Mouse (Mus musculus): ENCODE results near the gene Ccdc69. TPM values are rescaled to one million over a fixed set of nuclear protein-coding genes. Genes with fewer than 3 reads are reported as not detected.

The Ccdc69 gene
- polyA plus RNA-seq, 1 experiment from 2014 or later: 0.88 TPM

DNA sequence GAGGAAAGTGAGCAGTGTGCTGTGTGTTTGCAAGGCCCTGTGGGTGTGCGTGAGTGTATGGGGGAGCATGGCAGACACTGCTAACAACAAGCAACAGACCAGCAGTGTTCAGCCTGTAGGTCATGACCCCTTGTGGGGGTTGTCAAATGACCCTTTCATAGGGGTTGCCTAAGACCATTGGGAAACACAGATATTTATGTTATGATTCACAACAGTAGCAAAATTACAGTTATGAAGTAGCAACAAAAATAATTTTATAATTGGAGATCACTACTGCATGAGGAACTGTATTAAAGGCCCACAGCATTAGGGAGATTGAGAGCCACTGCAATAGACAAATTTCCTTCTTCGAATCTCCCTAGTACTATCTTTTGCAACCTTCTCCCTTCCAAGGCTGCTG, 58.2 kb downstream of the Ccdc69 start:
- ATAC-seq (ENCODE audit: insufficient number of reproducible peaks, low FRiP score, low TSS enrichment, low read depth) (no peak), DNase-seq (ENCODE audit: low spot score) (no peak)
- Histone ChIP-seq H3K9ac (ENCODE audit: low read length) (no peak overlapping the region), H3K9me3 (ENCODE audit: control insufficient read depth, low read length) (no peaks in the 10 kb centered on the region), H3K27me3 (ENCODE audit: control insufficient read depth, insufficient read depth, low read length) (no peaks in the 10 kb centered on the region), H3K27ac (replicated peaks; ENCODE audit: low read depth, low read length) (no peak overlapping the region), H3K4me1 (ENCODE audit: control insufficient read depth, insufficient read depth, low read length) (peaks cover 25% of the 10 kb centered on the region), H3K4me3 (ENCODE audit: low read depth, low read length) (no peak overlapping the region), H3K4me2 (ENCODE audit: low read depth, severe bottlenecking) (no peak overlapping the region), H3K36me3 (ENCODE audit: control insufficient read depth, insufficient read depth, low read length) (0 out of 2 replicates have a peak, but pooled peaks cover 2% of the 10 kb centered on the region)
- WGBS: 87% methylated on average over 2 of the region's 2 CpGs

DNA sequence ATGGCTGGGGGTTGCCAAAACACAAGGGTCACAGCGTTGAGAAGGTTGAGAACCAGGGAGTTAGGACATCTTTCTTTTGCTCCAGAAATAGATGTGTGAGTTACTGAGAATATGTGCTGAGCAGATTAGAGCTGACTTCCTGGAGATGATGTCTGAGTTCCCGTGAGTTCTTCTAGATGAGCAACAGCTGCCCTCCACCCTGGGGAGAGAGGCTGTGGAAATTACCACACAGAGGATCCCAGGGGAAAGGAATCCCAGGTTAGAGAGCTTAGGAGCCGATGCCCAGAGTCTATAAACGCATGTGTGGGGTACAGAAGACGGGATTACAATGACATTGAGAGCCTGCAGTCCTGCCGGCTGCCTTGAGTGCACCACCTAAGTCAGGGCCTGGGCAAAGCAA, 59.9 kb downstream of the Ccdc69 start:
- H3K27ac ChIP-seq (replicated peaks; ENCODE audit: low read depth, low read length): no peak overlapping the region
- no peaks in the 10 kb centered on the region for H3K27me3 ChIP-seq (ENCODE audit: control insufficient read depth, insufficient read depth, low read length)
- 0 out of 2 replicates have a peak, but pooled peaks cover 2% of the 10 kb centered on the region for H3K36me3 ChIP-seq (ENCODE audit: control insufficient read depth, insufficient read depth, low read length)
- H3K4me1 ChIP-seq (ENCODE audit: control insufficient read depth, insufficient read depth, low read length): peaks cover 14% of the 10 kb centered on the region
- no peak overlapping the region for H3K9ac ChIP-seq (ENCODE audit: low read length)
- WGBS: 78% methylated on average over 6 of the region's 6 CpGs
- DNase-seq (ENCODE audit: low spot score) (no peak), ATAC-seq (ENCODE audit: insufficient number of reproducible peaks, low FRiP score, low TSS enrichment, low read depth) (no peak)
- no peak overlapping the region for H3K4me3 ChIP-seq (ENCODE audit: low read depth, low read length)
- no peak overlapping the region for H3K4me2 ChIP-seq (ENCODE audit: low read depth, severe bottlenecking)
- H3K9me3 ChIP-seq (ENCODE audit: control insufficient read depth, low read length): no peaks in the 10 kb centered on the region

DNA sequence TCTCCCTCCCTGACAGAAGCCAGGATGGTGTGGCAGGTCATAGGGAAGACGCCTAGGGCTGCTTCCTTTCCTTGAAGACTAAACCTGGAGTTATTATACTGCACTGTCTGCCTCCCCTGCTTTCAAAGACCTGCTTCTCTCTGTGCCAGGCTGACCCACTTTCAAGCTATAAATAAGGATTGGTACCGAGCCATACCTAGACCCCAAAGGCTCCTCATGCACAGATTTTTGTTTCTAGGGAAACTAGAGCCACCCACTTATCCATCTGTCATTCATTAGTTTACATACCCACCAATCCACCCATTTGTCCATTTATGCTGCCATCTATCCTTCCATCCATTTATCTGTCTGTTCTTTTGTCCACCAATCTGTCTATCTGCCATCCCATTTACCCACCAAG, 60.7 kb downstream of the Ccdc69 start:
- WGBS: 78% methylated on average over 2 of the region's 2 CpGs
- Histone ChIP-seq H3K4me2 (ENCODE audit: low read depth, severe bottlenecking) (no peak overlapping the region), H3K27ac (replicated peaks; ENCODE audit: low read depth, low read length) (no peak overlapping the region), H3K27me3 (ENCODE audit: control insufficient read depth, insufficient read depth, low read length) (no peaks in the 10 kb centered on the region), H3K4me3 (ENCODE audit: low read depth, low read length) (no peak overlapping the region), H3K36me3 (ENCODE audit: control insufficient read depth, insufficient read depth, low read length) (0 out of 2 replicates have a peak, but pooled peaks cover 2% of the 10 kb centered on the region), H3K9me3 (ENCODE audit: control insufficient read depth, low read length) (no peaks in the 10 kb centered on the region), H3K4me1 (ENCODE audit: control insufficient read depth, insufficient read depth, low read length) (peaks cover 6% of the 10 kb centered on the region), H3K9ac (ENCODE audit: low read length) (no peak overlapping the region)
- no peak for ATAC-seq (ENCODE audit: insufficient number of reproducible peaks, low FRiP score, low TSS enrichment, low read depth)
- no peak for DNase-seq (ENCODE audit: low spot score)

DNA sequence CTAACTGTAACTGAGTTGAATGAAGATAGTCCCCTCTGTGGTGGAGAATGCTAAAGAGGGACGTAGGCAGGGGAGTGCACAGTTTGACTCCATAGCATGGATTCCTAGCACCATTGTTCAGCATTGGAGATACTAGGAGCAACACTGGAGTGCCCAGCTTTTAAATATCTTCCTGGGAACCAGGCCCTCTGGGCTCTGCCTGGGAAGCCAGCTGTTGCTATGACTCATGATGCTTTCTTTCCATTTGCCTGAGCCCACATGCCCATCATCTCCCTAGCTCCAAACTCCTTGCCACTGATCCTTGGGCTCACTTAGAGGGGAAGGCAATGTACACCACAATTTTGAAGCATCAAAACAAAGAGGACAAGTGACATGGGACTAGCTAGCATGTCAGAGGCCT, 61.2 kb downstream of the Ccdc69 start:
- H3K9me3 ChIP-seq (ENCODE audit: control insufficient read depth, low read length): no peaks in the 10 kb centered on the region
- H3K9ac ChIP-seq (ENCODE audit: low read length): no peak overlapping the region
- H3K4me1 ChIP-seq (ENCODE audit: control insufficient read depth, insufficient read depth, low read length): peaks cover 1% of the 10 kb centered on the region; the same call in 1 of the 2 replicates
- no peak overlapping the region for H3K4me3 ChIP-seq (ENCODE audit: low read depth, low read length)
- H3K27ac ChIP-seq (replicated peaks; ENCODE audit: low read depth, low read length): no peak overlapping the region
- DNase-seq (ENCODE audit: low spot score) (no peak), ATAC-seq (ENCODE audit: insufficient number of reproducible peaks, low FRiP score, low TSS enrichment, low read depth) (no peak)
- H3K36me3 ChIP-seq (ENCODE audit: control insufficient read depth, insufficient read depth, low read length): no peaks in the 10 kb centered on the region
- H3K27me3 ChIP-seq (ENCODE audit: control insufficient read depth, insufficient read depth, low read length): no peaks in the 10 kb centered on the region
- H3K4me2 ChIP-seq (ENCODE audit: low read depth, severe bottlenecking): no peak overlapping the region
- 72% methylated on average over 1 of the region's 1 CpGs for WGBS

DNA sequence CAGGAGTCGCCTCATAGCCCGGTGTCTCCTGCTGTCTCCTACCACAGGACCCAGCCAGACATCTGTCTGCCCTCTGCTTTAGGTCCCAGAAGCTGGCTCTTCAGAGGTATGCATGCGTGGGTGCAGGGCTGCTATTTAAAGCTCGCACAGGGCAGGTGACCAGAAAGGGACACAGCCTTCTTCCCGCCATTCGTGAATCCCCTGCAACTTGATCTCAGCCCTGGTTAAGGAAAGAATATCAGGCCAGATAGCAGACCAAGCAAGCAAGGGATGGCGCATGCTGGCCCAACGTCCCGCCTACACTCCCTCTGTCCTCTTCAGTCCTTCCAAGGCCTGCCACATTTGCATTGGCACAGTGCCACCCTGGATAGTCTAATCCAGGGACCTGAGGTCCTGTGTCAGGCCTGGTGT, 62.1 kb downstream of the Ccdc69 start:
- Histone ChIP-seq H3K9ac (ENCODE audit: low read length) (no peak overlapping the region), H3K27ac (replicated peaks; ENCODE audit: low read depth, low read length) (no peak overlapping the region)

DNA sequence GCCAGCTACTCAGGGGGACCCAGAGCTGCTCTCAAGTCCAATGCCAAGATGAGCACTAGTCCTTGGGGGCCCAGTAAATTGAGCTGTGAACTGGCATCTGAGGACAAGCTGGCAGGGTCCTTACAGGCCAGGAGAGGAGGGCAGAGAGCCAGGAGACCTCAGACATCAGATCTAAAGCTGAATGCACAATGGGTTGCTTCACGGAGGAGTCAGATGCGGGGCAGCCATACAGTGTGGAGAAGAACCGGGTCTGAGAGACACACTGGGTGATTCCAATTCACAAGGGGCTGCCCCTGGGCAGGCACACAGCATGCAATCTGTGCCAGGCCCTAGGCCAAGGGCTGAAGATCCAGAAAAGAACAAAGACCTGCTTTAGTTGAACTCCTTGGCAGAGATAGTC, 62.7 kb downstream of the Ccdc69 start:
- DNase-seq (ENCODE audit: low spot score) (no peak), ATAC-seq (ENCODE audit: insufficient number of reproducible peaks, low FRiP score, low TSS enrichment, low read depth) (no peak)
- 91% methylated on average over 3 of the region's 3 CpGs for WGBS
- Histone ChIP-seq H3K9ac (ENCODE audit: low read length) (no peak overlapping the region), H3K36me3 (ENCODE audit: control insufficient read depth, insufficient read depth, low read length) (peaks cover 3% of the 10 kb centered on the region; the same call in 1 of the 2 replicates), H3K4me1 (ENCODE audit: control insufficient read depth, insufficient read depth, low read length) (no peaks in the 10 kb centered on the region), H3K27me3 (ENCODE audit: control insufficient read depth, insufficient read depth, low read length) (no peaks in the 10 kb centered on the region), H3K27ac (replicated peaks; ENCODE audit: low read depth, low read length) (no peak overlapping the region), H3K4me3 (ENCODE audit: low read depth, low read length) (no peak overlapping the region), H3K4me2 (ENCODE audit: low read depth, severe bottlenecking) (no peak overlapping the region), H3K9me3 (ENCODE audit: control insufficient read depth, low read length) (no peaks in the 10 kb centered on the region)

More for the DNA sequence above, 62.1 kb downstream of the Ccdc69 start:
- Histone ChIP-seq H3K27me3 (ENCODE audit: control insufficient read depth, insufficient read depth, low read length) (no peaks in the 10 kb centered on the region), H3K4me3 (ENCODE audit: low read depth, low read length) (no peak overlapping the region), H3K9me3 (ENCODE audit: control insufficient read depth, low read length) (no peaks in the 10 kb centered on the region), H3K4me2 (ENCODE audit: low read depth, severe bottlenecking) (no peak overlapping the region), H3K4me1 (ENCODE audit: control insufficient read depth, insufficient read depth, low read length) (no peaks in the 10 kb centered on the region), H3K36me3 (ENCODE audit: control insufficient read depth, insufficient read depth, low read length) (peaks cover 3% of the 10 kb centered on the region; the same call in 1 of the 2 replicates)
- 78% methylated on average over 9 of the region's 9 CpGs for WGBS
- DNase-seq (ENCODE audit: low spot score) (no peak), ATAC-seq (ENCODE audit: insufficient number of reproducible peaks, low FRiP score, low TSS enrichment, low read depth) (no peak)

DNA sequence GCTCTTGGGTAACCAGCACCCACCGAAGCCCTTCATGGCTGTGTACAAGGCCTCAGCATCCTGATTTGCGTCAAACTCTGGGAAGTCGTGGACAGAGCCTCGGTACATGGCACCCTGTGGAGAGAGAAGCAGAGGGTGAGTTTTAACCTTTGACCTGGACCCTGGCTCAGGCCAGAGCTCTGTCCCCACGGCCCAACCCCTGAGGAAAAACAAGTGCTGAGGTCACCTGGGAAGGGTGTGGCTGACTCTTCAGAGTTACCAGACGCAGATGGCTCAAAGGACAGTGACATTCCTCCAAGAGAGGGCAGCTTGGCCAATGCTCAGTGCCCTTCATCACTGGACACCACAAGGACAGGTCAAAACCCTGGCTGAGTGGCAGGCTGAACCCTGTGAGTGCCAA, 64.1 kb downstream of the Ccdc69 start:
- H3K4me1 ChIP-seq (ENCODE audit: control insufficient read depth, insufficient read depth, low read length): no peaks in the 10 kb centered on the region
- H3K27me3 ChIP-seq (ENCODE audit: control insufficient read depth, insufficient read depth, low read length): no peaks in the 10 kb centered on the region
- H3K36me3 ChIP-seq (ENCODE audit: control insufficient read depth, insufficient read depth, low read length): peaks cover 8% of the 10 kb centered on the region; the same call in 1 of the 2 replicates
- no peak overlapping the region for H3K9ac ChIP-seq (ENCODE audit: low read length)
- DNase-seq (ENCODE audit: low spot score) (no peak), ATAC-seq (ENCODE audit: insufficient number of reproducible peaks, low FRiP score, low TSS enrichment, low read depth) (no peak)
- H3K4me3 ChIP-seq (ENCODE audit: low read depth, low read length): no peak overlapping the region
- H3K4me2 ChIP-seq (ENCODE audit: low read depth, severe bottlenecking): no peak overlapping the region
- 82% methylated on average over 6 of the region's 6 CpGs for WGBS
- no peaks in the 10 kb centered on the region for H3K9me3 ChIP-seq (ENCODE audit: control insufficient read depth, low read length)
- no peak overlapping the region for H3K27ac ChIP-seq (replicated peaks; ENCODE audit: low read depth, low read length)

DNA sequence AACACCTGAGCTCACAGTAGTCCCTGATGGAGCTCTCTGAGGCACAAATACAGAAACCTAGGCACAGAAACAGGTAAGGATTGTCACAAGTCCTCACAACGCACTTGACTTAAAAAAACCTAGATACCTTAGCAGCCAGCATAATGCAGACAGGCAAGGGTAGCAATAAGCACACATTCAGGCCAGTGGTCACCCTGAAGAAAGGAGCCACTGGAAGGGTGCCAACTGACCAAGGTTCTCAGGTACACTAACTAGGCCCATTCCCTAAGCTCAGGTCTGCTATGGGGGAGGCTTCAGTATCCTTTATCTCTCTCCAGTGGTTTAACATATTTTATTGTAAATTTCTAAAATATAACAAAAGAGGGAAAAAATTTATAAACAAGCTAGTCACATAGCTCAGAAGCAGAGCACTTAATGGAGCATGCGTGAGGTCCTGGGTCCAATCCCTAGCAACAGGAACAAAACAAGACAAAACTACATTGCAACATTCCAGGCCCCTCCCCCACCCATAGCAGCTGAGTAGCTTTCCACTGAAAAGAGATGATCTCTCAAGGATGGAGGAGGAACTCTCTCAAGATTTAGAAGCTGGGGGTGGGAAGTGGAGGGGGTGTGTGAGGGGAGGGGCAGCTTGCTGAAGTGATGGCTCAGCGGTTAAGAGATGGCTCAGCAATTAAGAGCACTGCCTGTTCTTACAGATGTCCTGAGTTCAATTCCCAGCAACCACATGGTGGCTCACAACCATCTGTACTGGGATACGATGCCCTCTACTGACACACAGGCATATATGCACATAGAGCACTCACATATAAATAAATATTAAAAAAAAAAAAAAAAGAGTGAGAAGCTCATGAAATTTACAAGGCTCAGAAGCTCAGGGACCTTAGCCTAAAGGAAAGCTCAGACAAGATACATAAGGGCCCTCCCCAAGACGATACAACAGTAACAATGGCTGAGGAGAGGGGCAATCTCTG, 65.1 kb downstream of the Ccdc69 start:
- Histone ChIP-seq H3K27me3 (ENCODE audit: control insufficient read depth, insufficient read depth, low read length) (no peaks in the 10 kb centered on the region), H3K4me1 (ENCODE audit: control insufficient read depth, insufficient read depth, low read length) (no peaks in the 10 kb centered on the region), H3K27ac (replicated peaks; ENCODE audit: low read depth, low read length) (no peak overlapping the region), H3K9ac (ENCODE audit: low read length) (no peak overlapping the region), H3K36me3 (ENCODE audit: control insufficient read depth, insufficient read depth, low read length) (peaks cover 11% of the 10 kb centered on the region; the same call in 1 of the 2 replicates), H3K4me2 (ENCODE audit: low read depth, severe bottlenecking) (no peak overlapping the region), H3K9me3 (ENCODE audit: control insufficient read depth, low read length) (no peaks in the 10 kb centered on the region), H3K4me3 (ENCODE audit: low read depth, low read length) (no peak overlapping the region)
- 90% methylated on average over 5 of the region's 5 CpGs for WGBS
- DNase-seq (ENCODE audit: low spot score): no peak
- ATAC-seq (ENCODE audit: insufficient number of reproducible peaks, low FRiP score, low TSS enrichment, low read depth): no peak
